Mouse (Mus musculus) layer of hippocampus, adult 2 months (tissue): ENCODE results near the gene Dtymk. TPM values are rescaled to one million over a fixed set of nuclear protein-coding genes. Genes with fewer than 3 reads are reported as not detected.
"Not testable (repeated sequence)": the region's sequence is repeated elsewhere in the genome, so short reads cannot be mapped to it uniquely, and the experiment has no call there.

Experiments used
- DNase-seq, 2 experiments: peaks; one replicate each; pipeline ENCODE4 v3.0.0; 2022; ENCODE audit warnings: low spot score in 2 of 2
- H3K27ac ChIP-seq: fragments of 200-600 bp; 2 replicates; pipeline ENCODE4 v1.8.1; 2022
- H3K4me3 ChIP-seq: fragments of 200-600 bp; 2 replicates; pipeline ENCODE4 v1.8.1; 2022; ENCODE audit warnings: mild to moderate bottlenecking
- CTCF ChIP-seq: fragments of 200-600 bp; conservative IDR thresholded peaks from 2 replicates; pipeline ENCODE4 v1.8.1; 2022; ENCODE audit warnings: antibody characterized with exemption, mild to moderate bottlenecking, moderate library complexity
- total RNA-seq, 2 experiments: library from RNA; stranded (reverse); gene quantifications; 2 replicates each; pipeline ENCODE4 v1.2.3; 2021

Gene Dtymk
- total RNA-seq, 2 experiments from 2014 or later = 52.6 to 58.0 TPM

DNA sequence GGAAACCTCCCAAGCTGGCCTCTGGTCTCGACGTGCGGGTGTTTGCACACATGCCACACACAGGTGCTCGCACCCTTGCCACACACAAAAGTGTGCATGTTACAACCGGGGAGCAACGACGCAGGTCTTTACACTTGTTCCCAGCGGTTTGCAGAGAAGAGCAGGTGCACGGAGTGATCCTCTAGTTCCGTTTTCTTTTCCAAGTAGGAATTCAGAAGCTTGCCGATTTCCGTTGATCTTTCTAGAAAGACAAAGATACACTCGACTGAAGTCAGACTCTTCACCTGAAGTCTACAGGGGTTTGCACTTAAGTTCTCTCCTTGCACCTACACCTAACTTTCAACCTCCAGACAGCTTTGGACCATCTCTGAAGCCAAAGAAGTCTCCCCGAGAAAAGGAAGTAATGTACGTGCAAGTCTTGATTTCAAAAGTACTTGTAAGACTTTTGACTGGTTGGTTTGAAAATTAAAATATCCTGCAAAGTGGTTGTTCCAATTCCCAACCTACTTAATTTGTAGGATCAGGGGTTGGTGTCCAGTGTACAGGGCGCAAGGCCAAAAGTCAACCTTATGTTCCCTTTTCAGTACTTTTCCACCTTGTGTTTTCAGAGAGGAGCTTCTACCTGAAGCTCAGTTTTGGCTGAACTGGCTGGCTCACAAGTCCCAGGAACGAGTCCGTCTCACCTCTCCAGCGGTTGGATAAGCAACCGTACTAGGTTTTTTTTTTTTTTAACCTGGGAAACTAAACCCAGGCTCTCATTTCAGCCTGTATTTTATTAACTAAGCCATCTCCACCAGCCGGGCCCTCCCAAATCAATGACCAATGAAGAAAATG lies 847 bp downstream of the Dtymk start:
- H3K4me3 ChIP-seq = peak overlapping the region; percentile 91
- H3K27ac ChIP-seq = peak overlapping the region; percentile 90; the same call in 1 of the 2 replicates
- DNase-seq = no peak
- no peak for TF ChIP-seq CTCF

DNA sequence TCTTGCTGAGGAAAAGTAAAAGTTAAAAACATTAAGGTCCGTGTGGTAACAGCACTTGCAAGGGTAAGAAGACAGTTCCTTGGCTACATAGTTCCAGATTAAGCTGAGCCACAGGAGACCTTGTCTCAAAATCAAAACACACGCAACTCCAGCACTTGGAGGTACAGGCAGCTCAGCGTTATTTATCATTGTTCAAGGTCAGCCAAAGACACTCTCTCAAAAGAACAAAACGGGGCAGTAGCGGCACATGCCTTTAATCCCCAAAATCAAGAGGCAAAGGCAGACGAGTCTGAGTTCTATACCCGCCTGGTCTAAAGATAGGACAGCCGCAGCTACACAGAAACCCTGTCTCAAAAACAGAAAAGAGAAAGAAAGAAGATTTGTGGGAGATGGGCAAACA lies 5.8 kb downstream of the Dtymk start:
- Histone ChIP-seq H3K4me3 (no peak overlapping the region), H3K27ac (no peak overlapping the region)
- no peak for DNase-seq
- no peak for TF ChIP-seq CTCF

DNA sequence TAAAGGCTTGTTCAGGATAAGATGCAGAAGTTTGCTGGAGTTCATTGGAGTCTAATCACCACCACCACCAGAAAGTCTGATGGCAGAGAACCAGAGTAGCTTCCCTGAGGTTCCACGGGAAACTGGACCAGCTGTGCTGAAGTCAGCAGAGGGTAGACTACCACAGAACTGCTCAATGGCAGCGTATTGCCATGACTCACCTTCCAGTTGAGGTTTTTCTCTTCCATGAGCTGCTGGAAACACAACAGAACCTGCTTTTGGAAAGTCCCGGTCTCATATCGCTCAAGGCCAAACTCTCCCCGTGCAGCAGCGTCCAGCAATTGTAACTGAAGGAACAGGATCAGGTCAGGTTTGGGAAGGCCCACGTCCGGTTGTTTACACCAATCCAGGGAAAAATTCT lies 7.2 kb downstream of the Dtymk start:
- no peak overlapping the region for H3K4me3 ChIP-seq
- DNase-seq = no peak
- no peak for TF ChIP-seq CTCF
- H3K27ac ChIP-seq = no peak overlapping the region

DNA sequence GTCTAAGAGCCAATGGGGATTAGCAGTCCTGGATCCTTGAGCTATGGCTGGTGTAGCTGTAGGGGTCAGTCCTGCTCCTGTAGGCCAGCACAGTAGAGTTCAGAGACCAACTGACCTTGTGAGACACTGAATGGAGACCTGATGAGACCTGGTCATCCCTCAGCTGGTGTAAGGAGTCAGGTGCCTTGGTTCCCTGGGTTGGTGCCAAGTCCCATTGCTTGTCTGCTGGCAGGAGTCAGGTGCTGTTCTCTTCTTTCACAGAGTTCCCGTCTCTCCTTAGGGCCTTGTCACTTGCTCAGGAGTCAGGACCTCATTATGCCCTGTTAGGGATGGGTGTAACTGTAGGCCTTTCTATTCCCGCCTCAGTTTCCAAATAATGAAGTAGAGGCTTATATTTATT lies 14.8 kb downstream of the Dtymk start:
- no peak for TF ChIP-seq CTCF
- H3K27ac ChIP-seq = no peak overlapping the region
- no peak overlapping the region for H3K4me3 ChIP-seq

DNA sequence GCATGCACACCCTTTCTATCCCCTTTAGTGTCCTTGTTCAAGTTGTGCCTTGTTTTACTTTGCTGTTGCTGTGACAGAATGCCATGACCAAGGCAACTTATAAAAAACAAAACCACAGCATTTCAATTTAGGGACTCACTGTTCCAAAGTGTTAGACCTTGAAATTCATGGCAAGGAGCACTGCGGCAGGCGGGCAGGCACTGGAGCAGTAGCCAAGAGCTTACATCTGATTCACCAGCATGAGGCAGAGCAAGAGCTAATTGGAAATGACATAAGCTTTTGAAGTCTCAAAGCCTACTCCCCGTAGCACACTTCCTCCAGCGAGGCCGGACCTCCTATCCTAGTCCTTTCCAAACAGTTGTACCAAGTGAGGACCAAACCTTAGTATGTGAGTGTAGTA lies 25.0 kb downstream of the Dtymk start:
- H3K27ac ChIP-seq = no peak overlapping the region
- no peak overlapping the region for H3K4me3 ChIP-seq
- no peak for TF ChIP-seq CTCF
- no peak for DNase-seq

More for the DNA sequence above, 14.8 kb downstream of the Dtymk start:
- DNase-seq = no peak

DNA sequence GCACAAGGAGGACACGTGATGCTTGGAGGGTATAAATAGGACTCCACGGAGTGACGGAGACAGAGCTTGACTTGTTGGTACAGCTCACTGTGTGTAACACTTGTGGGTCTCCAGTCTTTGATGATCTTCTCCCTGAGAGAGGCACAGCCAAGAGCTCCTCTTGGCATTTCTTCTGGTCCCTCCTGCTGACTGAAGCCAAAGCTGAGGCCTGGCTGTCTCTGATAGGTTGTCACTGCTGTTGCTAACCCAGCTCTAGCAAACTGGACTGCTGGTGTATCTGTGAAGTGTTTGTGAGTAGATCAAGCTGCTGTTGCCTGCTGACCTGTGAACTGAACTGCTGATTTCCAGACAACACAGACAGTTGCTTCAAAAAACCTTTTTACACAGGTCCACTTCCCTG lies 31.8 kb downstream of the Dtymk start:
- no peak for DNase-seq
- no peak for TF ChIP-seq CTCF
- no peak overlapping the region for H3K27ac ChIP-seq
- no peak overlapping the region for H3K4me3 ChIP-seq

DNA sequence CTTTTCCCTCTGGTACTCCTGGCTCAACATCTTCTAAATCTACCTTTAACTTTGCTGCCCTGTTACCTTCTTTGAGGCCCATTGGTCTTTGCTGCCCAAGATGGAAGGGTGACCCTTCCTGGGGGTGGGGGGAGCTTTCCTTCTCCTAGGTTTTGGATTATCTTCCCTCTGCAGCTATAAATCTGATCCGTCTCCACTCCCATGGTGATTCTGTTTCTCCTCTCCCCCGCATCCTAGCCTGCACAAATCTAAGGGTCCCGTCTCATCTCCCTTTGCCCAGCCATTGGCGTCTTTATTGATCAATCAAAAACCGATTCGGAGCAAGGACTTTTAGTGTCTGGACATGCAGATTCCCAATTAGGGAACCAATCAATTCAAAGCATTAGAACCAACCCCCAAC lies 34.1 kb downstream of the Dtymk start:
- no peak for TF ChIP-seq CTCF
- H3K4me3 ChIP-seq = no peak overlapping the region
- DNase-seq = no peak
- H3K27ac ChIP-seq = no peak overlapping the region

DNA sequence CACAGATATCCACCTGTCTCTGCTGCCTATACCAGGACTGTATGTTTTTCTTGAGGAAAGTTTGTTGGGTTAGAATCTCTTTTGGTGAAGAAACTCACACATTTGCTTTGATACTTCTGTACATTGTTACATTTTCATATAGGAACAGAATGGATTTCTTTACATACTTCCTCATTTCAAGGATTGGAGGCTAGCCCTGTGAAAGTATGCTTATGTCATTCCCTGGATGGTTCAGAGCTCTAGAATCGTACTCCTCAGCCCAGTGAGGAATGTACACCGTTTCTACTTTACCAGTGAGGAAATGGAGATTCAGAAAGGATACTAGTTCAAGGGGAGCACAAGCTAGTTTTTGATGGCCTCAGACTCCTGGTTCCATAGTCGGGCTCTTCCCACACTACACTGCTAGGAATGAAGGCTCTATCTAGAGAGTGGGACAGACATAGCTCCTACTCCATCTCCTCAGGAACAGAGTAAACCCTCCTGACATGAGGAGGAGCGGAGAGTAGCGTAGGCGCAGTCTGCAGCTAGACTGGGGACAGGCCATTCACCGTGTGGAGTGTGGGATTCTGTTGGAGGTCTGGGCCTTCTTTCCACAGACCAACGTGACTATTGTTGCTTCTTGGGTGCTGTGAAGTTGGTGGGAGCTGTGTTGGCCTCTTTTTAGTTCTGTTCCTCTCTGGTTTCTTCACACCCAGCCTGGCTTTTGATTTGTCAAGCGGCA lies 36.7 kb downstream of the Dtymk start:
- Histone ChIP-seq H3K4me3 (no peak overlapping the region), H3K27ac (no peak overlapping the region)
- no peak for DNase-seq
- TF ChIP-seq CTCF = no peak

DNA sequence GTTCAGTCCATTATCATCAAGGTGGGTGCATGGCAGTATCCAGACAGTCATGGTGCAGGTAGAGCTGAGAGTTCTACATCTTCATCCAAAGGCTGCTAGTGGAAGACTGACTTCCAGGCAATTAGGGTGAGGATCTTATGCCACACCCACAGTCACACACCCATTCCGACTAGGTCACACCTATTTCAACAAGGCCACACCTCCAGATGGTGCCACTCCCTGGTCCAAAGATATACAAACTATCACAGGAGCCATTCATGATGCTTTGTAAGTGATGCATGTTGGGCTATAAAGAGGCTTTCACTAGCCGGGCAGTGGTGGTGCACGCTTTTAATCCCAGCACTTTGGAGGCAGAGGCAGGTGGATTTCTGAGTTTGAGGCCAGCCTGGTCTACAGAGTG lies 38.2 kb downstream of the Dtymk start:
- DNase-seq, H3K27ac ChIP-seq, H3K4me3 ChIP-seq: not testable (repeated sequence)

DNA sequence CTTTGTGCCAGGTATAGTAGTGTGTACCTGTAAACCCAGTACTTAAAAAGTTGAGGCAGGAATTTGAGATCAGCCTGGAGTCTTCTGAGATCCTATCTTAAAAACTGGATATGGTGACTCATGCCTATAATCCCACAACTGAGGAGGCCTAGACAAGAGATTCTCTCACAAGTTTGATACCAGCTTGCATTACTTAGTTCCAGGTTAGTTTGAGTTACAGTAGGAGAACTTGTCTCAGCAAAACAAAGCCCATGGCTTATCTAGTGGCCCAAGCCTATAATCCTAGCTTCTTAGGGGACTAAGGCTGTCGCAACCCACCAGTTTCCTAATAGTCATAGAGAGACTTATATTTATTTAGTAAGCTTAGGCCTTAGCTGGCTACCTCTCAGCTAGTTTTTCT lies 41.7 kb downstream of the Dtymk start:
- TF ChIP-seq CTCF = no peak
- DNase-seq = no peak
- H3K27ac ChIP-seq = no peak overlapping the region
- no peak overlapping the region for H3K4me3 ChIP-seq

DNA sequence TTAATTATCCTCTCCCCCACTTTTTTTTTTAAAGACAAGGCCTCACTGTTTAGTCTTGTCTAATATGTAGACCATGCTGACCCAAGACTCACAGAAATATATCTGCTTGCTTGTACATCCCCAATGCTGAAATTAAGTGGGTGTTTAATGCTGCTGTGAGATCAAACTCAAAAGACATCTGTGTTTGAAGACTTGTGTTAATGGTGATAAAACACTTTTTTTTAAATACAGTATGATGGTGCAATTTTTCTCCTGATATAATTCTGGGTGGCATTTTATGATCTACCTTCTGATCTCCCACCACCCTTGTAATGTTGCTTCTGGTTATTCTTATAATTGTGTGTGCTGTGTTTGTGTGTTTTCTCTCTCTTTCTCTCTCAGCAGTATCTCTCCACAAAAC lies 45.6 kb downstream of the Dtymk start:
- no peak for DNase-seq
- no peak overlapping the region for H3K4me3 ChIP-seq
- no peak for TF ChIP-seq CTCF
- no peak overlapping the region for H3K27ac ChIP-seq

DNA sequence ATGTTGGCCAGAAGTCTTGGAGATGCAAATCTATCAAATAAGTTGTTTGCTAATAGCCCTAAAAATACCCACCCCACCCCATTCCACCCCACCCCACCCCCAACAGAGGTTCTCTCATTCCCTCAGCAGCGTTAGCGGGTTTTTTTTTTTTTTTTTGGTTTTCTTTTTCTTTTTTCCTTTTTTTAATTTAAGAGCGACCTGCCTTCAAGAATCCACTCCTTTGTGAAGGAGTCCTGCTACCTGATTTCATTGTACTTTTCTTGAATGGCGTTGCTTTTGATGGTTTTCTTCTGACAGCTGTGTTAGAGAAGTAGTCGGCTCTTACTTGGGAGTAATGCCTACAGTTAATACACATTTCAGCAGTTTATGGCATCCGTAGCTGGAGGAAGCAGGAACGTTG lies 46.1 kb downstream of the Dtymk start:
- no peak overlapping the region for H3K27ac ChIP-seq
- peak overlapping the region; percentile 69 for H3K4me3 ChIP-seq
- DNase-seq = no peak
- no peak for TF ChIP-seq CTCF

DNA sequence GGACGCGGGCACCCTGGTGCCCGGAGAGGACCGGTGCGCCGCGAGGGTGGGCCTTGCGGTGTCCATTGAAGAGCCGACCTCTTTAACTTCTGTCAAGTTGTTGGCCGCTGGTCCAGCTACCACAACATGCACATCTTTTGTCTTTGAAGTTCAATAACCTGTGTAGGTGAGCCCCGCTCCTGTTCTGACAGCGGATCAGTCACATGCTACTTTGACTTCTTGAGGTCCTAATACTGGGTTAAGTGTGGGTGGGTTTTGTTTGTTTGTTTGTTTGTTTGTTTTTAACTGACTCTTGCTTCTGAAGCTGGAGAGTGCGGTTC lies 46.5 kb downstream of the Dtymk start:
- peak overlapping the region; percentile 92 for H3K27ac ChIP-seq
- H3K4me3 ChIP-seq = peak overlapping the region; percentile 69
- TF ChIP-seq CTCF = no peak
- no peak for DNase-seq
